Mouse (Mus musculus) adrenal gland, postnatal 36 days (tissue): ENCODE measurements around the gene Snapc3. TPM values are rescaled to one million over a fixed set of nuclear protein-coding genes. Genes with fewer than 3 reads are reported as not detected.

ENCODE experiments used
- DNase-seq, 2 experiments: peaks; one replicate each; pipeline ENCODE4 v3.0.0; 2021; ENCODE audit warnings: mixed read lengths in 1 of 2
- long read RNA-seq, 2 experiments: library from polyadenylated mRNA; stranded (forward); transcript quantifications; one replicate each; pipeline ENCODE4 v2.0.0; 2021; ENCODE audit warnings: borderline sequencing depth in 2 of 2
- total RNA-seq, 2 experiments: library from RNA; stranded (reverse); gene quantifications; 2 replicates each; pipeline ENCODE4 v1.2.3; 2021

The Snapc3 gene
- total RNA-seq, result 10 to 100 TPM; 18.7 to 21.5 TPM
- long read RNA-seq, experiment 1, transcript Snapc3-201 (9 exons, 1,405 nt), result major isoform, 20 of 32 reads
- long read RNA-seq, experiment 1, partial matches to known transcripts, result 2 of 32 reads
- long read RNA-seq, experiment 1, other reads (novel, unspliced or antisense), result 6 of 32 reads
- long read RNA-seq, experiment 2, partial matches to known transcripts, result 2 of 4 reads
- long read RNA-seq, experiment 2, other reads (novel, unspliced or antisense), result 0 of 4 reads

DNA sequence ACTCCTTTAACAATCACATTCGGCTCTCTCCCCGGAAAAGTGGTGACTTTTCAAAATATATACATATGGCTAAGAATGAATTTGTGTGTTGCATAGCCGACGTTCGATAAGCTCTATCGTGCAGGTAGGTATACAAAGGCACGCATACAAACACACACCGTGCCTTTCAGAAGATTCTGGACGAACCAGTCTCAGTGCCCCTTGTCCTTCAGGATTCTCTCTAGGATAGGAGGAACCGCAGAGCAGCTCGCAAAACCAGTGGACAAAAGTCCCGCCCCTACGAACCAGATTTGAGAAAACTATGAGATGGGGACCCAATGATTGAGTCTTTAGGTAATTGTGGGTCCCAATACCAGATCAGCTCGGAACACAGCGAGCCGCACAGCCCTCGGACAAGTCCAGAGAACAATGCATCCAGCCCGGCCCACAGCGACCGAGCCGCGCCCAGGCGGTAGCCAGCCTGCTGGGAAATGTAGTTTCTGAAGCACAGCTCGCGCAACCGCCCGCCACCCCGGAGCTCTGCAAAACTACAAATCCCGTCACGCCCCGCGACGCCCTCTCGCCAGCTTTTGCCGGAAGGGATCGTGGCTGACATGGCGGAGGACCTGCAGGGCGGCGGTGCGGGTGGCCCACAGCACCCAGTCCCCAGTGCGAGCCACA lies at the start of gene Snapc3:
TSS of gene Snapc3 (plus strand) at position 565 of the 660 bp plus-strand sequence.
- peak; percentile 98 for DNase-seq

DNA sequence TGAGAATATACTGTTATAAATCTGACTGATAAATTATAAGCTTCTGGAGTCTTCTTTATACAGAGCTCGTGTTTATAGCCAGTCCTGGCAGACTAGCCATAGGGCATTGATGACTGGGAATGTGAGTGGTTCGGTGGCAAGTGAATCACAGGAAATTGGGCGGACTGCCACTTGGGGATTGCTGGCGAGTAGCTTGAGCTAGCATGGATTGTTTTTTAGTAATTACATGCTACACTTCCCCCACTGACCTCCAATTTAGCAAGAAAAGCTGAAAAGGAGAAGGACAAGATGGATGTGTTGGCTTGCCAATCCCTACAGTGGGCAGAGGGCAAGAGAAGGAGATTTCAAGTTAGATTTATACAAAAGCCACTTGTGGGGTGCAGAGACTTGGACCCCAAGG lies 44.1 kb upstream of the Snapc3 start:
- no peak for DNase-seq

DNA sequence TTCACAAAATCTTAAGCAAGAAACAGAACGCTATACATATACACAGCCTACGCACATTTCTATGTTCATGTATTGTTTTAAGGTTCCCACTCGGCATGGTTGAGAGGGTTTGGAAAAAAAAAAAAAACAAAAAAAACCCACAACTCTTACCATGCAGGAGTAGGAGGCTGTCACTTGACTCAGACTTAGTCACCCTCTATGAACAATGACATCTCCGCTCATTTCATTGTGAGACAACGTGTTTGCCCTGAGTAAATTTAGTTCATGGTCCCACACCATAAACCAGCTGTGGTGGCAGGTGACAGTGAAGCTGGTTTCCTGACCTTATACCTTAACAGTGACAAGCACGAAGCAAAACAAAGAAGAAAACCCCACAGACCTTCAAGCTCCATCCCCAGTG lies 41.9 kb upstream of the Snapc3 start:
- DNase-seq, result no peak

DNA sequence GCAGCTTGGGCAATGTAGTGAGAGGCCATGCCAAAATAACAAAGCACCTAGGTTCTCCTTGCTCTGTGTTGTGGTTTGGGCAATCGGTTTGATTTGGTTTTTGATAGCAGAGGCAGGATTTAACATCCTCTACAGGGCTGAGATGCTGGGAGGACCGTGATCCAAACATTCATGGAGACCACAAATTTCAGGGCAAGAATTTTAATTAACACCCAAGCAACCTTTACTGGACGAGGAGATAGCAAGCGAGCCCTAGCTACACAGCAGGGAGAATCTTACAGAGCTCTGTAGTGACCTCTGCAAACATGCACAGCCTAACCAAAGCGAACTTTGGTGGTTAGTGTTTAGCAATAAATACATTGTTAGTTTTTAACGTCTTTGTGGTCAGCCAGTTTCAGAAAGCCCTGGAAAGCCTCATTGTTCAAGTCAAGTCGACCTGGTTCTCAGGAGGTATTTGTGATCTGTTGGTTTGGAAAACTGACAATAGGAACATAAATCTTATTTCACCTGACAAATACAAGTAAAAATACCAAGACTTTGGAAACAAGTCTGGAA lies 41.0 kb upstream of the Snapc3 start:
- DNase-seq, result no peak

DNA sequence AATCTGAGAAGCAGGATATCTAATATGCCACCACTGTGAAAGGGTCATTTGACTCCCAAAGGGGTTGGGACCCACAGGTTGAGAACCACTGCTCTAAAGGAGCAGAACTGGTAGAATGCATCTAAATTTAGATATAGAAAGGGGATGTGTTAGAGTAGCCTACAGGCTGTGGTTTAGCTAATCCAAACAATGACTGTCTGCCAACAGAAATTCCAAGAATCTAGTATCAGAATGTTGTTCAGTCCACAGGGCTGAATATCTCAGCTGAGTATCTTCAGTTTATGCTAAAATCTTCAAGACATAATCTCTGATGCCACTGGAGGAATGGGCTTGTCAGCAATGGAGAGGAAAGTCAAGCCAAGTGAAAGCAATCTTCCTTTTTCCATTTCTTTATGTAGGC lies 38.5 kb upstream of the Snapc3 start:
- no peak for DNase-seq

DNA sequence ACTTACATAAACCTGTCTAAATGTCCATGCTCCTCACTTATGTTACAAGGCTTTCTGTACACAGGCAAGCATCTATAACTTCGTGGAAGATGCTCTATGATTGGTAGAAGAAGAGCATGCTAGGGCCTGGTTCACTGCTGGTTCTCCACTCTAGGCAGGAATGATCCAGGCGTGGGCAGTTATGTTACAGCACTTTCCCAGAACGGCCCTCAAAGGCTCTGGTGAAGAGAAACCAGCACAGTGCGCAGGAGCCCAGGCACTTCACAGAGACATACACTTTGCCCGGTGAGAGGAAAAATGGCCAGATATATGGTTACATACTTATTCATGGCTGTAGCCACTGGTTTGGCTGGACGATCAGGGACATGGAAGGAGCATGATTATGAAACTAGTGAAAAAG lies 37.8 kb upstream of the Snapc3 start:
- DNase-seq, result no peak

DNA sequence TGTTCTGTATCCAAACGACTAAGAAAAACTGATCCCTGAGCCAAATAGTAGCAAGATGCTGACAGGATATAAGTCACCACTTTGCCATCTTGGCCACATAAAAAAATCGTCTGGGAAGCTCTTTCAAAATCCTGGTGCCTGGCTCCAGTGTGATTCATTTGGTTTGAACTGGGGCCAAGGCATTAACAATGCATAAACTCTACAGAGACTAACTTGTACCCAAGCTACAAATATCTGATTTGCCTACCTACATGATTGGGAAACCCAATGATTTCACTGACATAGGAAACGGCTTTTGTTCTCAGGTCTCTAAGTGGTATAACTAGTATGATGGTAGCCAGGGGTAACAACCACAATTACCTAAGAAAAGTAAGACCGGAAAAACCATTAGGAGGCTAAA lies 37.3 kb upstream of the Snapc3 start:
- DNase-seq, result peak; percentile 47 to 62

DNA sequence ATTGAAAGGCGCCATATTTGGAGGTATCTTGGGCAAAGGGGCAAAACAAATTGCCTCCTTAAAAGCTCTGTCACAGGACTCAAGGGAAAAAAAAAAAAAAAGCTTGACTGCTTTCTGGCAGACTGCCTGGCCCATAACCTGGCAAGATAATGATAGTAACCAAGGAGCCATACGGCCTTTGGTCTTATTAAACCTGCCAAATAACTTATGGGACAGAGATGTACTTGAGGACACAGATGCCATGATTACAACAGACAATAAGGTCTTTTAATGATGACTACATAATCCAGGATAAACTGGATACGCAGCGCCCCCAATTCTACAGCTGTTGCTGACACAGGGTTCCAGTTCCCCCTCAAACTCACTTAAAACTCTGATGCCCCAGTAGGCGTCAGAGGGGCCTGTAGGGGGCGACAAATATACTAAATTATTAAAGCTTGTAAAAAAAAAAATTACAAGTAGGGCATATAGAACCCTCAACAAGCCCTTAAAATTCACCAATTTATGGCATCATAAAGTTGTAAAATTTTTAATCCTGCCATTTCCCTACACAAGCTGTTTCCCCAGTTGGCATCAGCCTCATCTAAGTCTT lies 33.5 kb upstream of the Snapc3 start:
- DNase-seq, result peak; percentile 26 to 58

DNA sequence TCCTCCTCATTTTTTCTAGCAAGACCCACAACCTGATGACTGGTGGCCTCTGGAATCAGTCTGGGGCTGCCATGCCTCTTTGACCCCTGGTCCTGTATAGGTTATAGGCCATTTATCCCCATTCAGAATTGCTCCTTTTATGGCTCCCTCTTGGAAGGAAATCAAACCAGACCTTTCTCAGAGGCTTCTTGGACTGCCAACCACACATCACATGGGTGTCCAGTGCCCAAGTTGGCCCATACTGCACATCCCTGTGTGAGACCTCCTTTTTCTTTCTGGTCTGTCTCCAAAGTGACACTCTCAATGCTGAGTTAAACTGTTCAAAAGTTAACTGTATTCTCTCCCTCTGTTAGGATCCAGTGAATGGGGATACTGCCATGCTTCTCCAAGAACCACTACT lies 32.4 kb upstream of the Snapc3 start:
- DNase-seq, result no peak

DNA sequence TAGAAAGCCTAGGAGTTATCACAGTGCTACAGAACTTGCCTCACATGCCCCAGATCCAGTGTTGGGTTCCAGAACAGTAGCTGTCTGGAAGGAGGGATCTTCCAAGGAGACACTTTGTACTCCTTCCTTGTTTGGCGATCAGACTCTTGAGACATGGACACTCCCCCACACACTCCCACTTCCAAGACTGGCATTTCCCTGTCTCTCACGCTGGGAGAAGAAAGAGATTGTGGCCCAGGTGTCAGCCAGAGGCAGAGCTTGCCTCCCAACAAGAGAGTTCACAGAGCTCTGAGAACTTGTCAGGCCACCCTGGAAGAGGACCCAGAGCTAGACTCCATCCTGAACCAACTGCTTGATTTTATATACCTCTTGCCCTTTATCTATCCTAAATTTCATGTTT lies 27.0 kb upstream of the Snapc3 start:
- DNase-seq, result no peak

DNA sequence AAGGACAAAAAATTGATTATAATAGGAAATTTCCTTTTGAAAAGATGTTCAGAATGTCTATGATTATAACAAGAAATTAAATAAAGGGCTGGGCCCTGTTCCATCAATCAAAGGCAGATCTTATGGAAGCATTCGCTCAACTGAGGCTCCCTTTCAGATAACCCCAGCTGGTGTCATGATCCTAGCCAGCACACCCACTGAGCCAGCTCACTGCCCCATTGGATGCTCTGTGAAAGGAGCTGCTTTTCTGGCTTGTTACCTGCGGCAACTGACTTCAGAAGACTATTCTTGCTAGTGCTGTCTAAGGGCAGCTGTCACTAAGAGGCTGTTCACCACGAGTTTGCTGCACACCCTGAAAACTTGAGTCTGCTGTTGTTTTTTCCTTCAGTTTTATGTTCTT lies 25.6 kb upstream of the Snapc3 start:
- no peak for DNase-seq

DNA sequence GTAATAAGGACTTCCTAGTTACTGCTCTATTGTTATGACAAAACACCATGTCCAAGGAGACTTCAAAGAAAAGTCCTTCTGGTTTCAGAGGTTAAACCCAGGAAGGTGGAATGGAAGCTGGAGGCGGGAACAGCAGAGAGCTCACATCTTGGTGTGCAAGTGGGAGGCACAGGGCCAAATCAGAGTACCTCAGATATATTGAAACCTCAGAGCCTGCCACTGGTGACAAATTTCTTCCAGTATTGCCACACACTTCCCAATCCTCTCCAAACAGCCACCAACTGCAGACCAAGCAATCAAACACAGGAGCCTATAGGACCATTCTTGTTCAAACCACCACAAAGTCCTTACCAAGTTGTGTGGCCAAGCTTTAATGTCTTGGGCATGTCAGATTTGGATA lies 23.8 kb upstream of the Snapc3 start:
- DNase-seq, result no peak

DNA sequence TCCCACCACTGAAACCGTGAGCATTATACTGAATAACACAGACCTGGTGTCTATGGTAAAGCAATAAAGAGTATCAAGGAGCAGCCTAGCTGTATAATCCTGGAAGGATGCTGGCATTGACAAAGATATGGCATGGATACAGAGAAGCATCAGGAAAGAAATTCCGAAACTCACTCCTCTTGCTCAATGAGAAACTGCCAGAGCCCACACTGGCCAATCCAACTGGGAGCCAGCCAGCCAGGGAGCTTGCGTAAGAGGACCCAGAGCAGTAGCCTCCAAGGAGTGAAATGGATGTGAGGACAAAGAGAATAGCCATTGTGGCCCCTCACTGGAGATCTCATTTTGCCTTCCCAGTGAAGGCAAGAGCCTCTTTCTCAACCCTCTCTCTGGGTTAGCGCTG lies 21.2 kb upstream of the Snapc3 start:
- DNase-seq, result peak; percentile 66 to 68

DNA sequence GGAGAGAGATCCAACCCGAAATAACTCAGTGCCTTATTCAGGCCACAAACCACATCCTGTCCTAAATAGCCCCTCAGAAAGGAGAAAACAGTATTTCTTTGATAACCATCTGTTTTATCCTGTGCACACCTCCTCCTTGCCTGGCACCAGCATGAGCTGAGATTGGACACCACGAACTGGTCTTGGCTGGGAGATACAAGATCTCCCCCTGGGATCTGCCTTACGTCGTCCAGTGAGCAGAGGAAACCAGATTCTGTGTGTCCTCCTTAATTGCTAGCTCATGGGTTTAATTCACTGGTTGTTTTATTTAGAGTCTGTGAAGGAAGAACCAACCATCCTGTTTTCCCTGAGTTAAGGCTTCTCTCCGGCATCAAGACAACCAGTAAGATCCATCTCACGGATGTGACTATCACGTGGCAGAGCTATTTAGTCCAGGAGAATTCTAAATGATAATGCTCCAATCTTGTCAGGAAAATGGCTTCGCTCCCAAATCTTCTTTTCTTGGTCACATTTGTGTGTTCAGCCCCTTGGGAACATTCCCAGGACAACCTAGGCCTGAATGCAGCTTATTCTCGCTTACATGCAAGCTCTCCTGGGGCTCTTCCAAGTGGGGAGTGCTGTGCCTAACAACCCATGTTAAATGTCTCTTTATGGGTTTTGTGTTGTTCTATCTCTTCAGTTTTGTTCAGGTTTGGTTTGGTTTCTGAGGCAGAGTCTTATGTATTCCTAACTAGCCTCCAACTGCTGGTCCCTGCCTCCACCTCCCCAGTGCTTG lies 20.3 kb upstream of the Snapc3 start:
- no peak for DNase-seq

DNA sequence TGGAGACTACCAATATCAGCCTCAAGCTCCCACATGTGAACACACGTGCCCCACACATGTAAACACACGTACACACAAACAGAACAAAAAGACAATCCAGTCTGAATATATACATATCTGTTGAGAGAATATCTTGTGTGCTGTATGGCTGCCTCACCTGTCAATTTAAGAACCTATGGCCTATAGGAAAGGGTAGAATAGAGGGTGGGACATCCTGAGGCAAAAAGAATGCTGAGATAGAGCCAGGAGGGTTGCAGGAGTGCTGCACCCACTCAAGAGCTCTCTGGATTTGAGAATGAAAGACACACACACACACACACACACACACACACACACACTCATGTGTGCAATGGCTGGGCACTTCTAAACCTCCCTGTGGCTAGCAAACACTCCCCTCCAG lies 19.0 kb upstream of the Snapc3 start:
- no peak for DNase-seq

DNA sequence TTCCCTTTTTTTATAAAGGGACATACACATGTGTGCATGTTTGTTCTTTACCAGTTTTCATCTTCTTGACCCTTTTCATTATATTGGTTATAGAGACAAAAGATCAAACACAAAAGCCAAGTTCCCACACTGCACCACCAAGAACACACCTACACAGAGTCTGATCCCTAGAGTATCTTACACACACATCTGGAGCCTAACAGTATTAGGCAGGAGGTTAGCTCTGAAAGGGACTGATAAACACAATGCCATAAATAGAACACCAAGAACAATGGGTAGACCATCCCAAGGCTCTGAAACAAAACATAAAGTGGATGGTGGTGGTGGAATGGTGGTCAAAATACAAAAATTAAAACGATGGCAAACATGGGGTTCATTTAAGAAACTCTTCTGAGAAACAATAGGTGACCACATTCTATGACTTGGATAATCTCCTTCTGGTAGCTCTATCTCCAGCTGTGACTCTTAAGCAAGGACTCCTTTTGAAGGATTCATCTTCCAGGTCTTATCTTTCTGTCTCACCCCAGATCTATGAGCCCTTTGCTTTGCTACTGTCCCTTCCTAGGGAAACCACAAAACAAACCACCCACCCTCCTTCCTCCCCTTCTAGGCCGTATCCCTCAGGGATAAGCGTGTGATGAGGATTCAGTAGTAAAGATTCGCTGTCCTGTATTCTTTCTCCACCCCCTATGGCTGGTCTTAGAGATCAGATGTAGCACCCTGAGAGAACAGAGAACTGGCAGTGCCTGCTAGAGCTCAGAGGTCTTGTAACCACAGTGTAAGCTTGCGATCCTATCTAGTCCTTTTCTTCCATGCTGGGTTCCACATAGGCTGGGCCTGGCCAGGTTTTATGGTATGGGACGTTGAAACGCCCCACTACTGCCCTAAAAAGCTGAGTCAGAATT lies 16.6 kb upstream of the Snapc3 start:
- DNase-seq, result no peak

DNA sequence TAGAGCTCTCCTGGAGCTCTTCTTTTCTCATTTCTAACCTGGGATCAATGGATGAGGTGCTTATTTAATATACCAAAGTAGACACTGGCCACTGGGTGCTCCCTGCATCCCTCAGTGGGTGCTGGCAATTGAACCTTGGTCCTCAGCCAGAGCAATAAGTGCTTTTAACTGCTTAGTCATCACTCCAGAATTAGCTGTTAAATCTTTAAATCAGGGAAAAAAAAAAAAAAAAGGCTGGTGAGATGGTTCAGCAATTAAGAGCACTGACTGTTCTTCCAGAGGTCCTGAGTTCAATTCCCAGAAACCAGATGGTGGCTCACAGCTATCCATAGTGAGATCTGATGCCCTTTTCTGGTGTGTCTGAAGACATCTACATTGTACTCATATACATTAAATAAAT lies 15.8 kb upstream of the Snapc3 start:
- no peak for DNase-seq

DNA sequence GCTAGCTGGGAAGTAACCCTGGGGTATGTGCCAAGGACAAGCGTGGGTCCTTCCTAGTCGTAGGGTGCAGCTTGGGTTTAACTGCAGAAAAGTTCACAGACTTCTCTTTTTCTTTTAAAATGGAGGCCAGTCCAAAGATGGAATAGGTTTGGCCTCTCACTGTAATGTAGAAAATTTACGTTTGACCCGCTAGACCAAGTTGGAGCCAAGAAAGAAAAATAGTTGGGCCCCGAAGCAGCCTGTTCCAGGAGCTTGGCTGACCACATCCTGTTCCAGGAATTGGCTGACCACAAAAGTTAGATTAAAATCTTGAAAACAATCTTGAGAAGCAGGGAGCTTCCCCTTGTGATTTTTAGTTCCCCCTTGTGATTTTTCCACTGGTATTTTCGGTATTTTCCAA lies 9.8 kb upstream of the Snapc3 start:
- DNase-seq, result no peak

DNA sequence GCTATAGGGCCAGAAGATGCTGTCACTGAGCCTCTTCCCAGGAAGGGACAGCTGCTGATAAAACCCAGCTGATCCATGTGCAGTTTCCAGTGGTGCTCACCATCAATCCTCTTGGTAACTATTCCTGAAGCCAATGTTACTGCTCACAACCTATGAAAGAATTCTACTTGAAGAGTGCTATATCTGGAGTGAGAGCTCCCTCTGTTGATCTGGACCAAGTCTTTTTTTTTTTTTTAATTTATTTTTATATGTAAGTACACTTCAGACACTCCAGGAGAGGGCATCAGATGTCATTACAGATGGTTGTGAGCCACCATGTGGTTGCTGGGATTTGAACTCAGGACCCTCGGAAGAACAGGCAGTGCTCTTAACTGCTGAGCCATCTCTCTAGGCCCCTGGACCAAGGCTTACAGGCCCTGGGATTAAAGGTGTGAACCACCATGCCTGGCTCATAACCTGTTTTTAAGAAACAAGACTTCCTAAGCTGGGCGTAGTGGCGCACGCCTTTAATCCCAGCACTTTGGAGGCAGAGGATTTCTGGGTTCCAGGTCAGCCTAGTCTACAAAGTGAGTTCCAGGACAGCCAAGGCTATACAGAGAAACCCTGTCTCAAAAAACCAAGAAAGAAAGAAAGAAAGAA lies 7.5 kb upstream of the Snapc3 start:
- no peak for DNase-seq

DNA sequence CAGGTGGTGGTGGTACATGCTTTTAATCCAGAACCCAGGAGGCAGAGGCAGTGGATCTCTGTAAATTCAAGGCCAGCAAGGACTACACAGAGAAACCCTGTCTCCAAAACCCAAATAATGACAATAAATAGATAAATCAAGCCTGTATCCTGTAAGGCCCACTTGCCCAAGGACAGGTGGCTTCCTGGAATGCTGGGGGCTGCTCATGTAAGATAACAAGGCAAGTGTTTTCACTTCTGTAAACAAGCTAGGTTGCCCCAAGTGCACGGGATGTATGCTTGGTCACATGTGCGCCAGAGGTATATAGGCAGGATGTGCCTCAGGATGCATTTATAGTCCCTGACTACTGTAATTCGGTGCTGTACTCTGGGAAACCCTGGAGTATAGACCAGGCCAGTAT lies 5.5 kb upstream of the Snapc3 start:
- DNase-seq, result no peak

DNA sequence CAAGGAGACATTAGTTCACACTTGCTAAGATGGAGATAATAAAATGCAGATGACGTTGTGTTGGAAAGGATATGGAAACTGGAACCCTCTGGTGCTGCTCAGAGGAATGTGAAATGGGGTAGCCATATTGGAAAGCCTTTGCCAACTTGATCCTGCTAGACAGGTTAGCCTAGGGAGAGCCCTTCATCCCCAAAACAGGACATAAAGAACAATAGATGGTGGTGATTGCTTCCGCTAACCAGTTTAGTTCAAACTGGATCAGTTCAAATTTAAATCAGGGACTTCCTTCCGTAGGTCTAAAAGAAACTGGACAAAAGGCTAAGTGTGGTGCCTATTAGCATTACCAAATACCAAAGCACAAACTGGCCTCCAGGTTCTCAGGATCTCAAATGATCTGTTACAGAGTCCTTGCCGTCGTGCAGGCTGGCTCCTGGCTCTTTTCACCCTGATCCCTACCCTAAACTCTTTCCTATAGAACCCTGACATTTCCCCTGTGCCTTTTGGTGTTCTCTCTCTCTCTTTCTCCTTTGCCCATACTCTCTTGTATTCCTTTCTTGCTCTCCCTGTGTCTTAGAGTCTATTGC lies 3.2 kb upstream of the Snapc3 start:
- DNase-seq, result no peak
